In the genomic region with DNA sequence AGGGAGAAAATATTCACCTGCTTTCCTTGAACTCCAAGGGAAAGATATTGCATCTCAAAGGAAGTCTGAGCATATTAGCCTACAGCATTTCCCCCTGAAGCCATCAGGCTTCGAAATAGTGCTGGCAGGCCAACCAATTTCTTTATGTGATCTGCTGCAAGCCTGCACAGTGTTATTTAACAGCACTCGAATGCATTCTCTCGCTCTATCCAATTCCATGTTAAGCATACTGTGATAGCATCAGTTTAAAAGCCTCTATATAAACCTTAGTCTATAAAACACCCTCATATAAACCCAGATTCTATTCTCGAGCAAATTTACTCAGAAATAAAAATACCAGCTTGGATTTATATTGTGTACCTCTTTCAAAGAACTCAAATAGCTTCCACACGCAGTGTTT, we compare ENCODE assay signal across 18 mouse cellular contexts.
"Had no signal": no experiment of that assay in that cellular context is flagged by ENCODE, and none has a peak within 500 bp of the region (broad histone marks: within the 10 kb centered on the region; RNA-seq: fewer than 3 reads in every experiment).

No protein-coding gene starts in this region.

- ATAC-seq: intestine, postnatal 0 days; liver, postnatal 0 days; lung, postnatal 0 days had no signal

- H3K4me2 ChIP-seq: limb, embryonic 15.5 days; liver, embryonic 11.5 days; lung, embryonic 14.5 days had no signal

- H3K9ac ChIP-seq: limb, embryonic 15.5 days; liver, embryonic 14.5 days; liver, postnatal 0 days; lung, embryonic 14.5 days had no signal

- H3K4me3 ChIP-seq: limb, embryonic 15.5 days; myocyte had no signal

- H3K27ac ChIP-seq: kidney, postnatal 0 days; limb, embryonic 15.5 days; liver, embryonic 14.5 days; macrophage; stomach, postnatal 0 days had no signal

- H3K36me3 ChIP-seq: limb, embryonic 15.5 days had no signal

- H3K27me3 ChIP-seq: limb, embryonic 15.5 days had no signal

- DNase-seq: kidney, adult 2 months; kidney, postnatal 25 days; left cerebral cortex, postnatal 4 days; liver, postnatal 0 days; lung, embryonic 14.5 days; right cerebral cortex, adult 18-20 months; right cerebral cortex, postnatal 14 days; right cerebral cortex, postnatal 4 days; thymus, postnatal 25 days had no signal

- H3K9me3 ChIP-seq: limb, embryonic 15.5 days had no signal
